Mouse (Mus musculus): ENCODE results near the gene Glmp.
"Not testable (repeated sequence)": the region's sequence is repeated elsewhere in the genome, so short reads cannot be mapped to it uniquely, and the experiment has no call there.

The Glmp gene

DNA sequence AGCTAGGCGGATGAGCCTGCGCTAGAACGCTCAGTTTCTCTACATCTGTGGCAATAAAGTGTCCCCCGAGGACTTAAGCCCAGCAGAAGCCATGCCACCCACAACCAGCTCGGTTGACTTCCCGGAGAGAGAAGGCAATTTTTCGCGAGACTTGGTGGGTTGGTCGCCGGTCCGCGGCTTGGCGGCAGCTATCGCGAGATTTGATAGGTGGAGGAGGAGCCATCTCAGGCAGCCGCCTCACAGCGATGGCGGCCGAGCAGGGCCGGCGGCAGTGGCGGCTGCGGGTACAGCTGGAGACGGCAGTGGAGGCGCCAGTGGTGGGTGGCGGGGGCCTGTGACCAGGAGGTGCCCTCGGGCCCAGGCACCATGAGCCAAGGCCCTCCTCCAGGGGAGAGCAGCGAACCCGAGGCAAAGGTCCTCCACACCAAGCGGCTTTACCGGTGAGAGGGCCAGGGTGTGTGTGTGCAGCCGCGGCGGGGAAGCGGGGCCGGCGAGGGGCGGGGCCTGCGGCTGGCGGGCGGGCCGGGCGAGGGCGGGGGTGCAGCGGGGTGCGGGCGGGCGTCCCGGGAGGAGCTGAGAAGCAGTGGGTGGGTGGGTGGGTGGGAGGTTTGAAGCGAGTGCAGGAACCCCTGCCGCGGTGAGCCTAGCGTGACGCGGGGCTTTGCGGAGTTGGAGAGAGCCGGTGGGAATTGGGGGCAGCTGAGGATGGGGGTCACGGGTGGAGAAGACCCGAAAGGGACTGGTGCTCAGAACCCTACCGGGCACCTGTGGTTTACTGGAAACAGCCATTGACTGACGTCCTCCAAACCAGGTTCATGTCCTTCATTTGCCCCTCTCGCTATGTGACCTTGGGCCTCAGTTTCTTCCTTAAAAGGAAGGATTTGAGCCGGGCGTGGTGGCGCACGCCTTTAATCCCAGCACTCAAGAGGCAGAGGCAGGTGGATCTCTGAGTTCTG is 11.5 kb downstream of the Glmp start, which contains the start of the genes Tmem79 and Smg5:
Tmem79 (minus strand) TSS at position 91 of the 956 bp plus-strand sequence.
Smg5 (plus strand) TSS at position 203 of the 956 bp plus-strand sequence.
- DNase-seq = peak; percentile 97

DNA sequence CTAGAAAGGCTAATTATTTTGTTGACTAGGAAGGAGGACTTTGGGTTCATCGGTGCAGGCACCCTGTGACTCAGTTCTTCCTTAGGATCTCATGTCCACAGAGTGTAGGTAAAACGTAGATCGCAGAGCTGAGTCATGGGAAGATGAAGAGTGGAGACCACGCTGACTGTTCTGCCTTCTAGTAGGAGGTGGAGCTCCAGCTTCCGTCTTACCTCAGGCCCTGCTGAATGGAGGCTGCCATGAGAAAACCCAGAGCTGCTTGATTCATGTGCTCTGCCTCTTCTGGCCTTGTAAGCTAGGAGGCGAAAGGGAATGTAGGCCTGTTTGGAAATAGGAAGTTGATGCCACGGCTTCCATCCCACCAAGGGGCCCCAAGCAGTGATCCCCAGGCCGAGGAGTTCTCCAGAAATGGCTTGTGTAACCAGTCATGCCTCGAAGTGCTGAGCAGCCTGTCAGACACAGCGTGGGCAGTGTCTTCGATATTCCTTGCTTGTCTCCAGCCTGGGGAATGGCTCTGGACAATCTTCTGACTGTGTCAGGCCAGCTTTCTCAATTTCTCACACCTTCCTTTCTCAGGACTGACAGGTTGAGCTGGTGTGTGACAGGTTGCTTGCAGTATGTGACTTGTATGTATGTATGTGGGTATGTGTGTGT is 12.7 kb downstream of the Glmp start:
- peak in 1 of 2 experiments; percentile 37 for DNase-seq

DNA sequence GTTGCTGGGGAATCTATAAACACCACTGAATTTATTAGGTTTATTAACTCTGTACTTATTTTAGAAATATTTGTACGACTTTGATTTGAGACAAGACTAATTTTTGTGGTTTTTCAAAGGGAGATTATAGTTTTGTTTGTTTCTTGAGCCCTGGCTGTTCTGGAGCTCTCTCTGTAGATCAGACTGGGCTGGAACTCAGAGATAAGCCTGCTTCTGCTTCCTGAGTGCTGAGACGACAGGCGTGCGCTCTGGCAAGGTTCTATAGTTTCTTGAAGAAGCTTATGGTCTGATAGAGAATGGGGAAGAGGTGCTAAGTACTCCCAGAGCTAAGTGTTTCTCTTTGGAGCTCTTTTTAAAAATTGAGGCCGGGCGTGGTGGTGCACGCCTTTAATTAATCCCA is 13.5 kb downstream of the Glmp start:
- no peak for DNase-seq

DNA sequence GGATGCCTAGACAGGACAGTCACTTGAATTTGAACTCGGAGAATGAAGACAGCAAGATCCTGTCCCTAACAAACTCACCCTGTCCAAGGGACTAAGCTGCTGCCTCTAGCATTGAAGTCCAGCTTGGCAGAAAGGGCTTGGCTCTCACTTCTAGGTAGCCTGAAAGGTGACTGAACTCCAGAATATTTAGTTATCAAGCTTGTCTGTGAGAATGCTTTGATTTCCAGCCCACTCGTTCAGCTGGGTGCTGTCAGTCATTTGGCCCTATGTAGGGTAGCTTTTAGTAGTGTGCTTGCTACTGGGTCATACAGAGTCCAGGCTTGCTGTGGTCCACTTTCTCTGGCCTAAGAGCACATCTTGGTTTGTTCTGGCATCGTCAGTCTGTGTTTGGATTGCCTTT is 14.2 kb downstream of the Glmp start:
- no peak for DNase-seq

DNA sequence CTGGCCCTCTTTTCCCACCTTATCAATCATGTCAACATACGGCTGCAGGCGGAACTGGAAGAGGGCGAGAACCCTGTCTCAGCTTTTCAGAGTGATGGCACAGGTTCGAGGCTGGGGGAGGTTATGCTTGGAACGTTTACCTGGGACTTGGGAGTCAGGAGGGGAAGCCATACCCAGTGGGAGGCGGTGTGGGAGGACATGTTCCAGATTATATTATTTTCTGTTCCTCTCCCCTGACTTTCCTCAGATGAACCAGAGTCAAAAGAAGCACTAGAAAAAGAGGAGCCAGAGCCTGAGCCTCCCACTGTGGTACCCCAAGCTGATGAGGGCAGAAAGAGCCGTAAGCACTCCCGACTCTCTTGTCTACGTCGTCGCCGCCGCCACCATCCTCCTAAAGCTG is 25.9 kb downstream of the Glmp start:
- DNase-seq = no peak

DNA sequence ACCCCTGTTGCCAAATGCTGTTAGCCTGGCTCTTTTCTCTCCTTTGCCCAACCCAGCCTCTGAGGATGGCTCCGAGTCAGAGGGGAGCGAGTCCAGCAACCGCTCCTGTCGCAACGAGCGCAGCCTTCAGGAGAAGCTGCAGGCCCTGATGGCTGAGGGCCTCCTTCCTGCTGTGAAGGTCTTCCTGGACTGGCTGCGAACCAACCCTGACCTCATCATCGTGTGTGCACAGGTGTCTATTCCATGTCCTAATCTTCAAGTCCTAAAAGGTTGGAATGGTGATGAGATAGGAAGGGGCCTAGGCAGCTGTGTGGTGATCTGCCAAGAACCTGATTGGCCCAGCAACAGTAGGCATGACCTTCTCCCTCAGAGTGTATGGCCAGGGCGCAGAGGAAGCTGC is 28.1 kb downstream of the Glmp start:
- peak in 1 of 2 experiments; percentile 40 for DNase-seq

DNA sequence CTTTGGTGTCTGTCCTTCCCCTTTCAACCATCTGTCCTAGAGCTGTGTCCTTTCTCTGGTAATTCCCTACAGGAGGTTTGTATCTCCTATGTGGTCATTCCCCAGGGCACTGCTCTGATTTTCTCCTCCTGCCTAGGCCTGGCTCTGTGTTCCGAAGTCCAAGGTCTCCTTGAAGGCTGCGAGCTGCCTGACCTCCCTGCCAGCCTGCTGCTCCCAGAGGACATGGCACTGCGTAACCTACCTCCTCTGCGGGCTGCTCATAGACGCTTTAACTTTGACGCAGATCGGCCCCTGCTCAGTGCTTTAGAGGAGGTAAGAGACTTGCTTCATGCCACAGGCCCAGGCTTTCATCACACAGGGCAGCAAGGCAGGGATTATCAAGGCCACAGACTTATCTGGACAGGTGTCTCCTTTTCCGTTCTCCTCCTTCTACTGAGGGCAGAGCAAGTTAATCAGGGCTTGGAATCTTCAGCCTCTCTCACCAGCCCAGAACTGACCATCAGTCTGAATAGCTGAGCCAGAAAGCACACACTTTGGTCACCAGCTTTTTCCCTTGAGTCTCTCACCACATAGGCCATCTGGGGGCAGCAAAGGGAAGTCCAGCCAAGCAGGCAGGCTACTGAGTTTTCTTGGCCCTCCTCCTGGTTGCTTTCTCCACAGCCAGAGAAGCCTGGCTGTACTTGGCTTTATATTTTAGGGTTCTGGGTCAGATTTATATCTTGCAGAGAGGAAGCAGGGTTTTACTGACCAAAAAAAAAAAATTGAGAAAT is 29.8 kb downstream of the Glmp start:
- DNase-seq = peak; percentile 28 to 74

DNA sequence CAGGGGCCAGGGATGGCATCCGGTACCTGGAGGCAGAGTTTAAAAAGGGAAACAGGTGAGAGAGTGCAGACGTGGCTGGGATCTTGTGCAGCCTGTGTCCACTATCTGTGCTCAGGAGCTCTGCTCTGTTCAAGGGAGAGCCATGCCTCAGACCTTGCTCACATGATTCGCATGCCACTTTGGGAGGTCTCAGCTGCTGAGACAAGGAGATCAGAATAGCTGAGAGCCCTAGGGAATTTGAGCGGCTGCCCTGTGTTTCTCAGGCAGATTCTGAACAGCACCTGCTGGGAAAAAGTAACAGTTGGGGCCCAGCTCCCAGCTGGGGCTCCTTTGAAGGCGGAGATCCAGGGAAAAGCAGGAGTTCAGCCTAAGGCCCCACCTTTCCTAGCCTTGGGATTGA is 34.8 kb downstream of the Glmp start:
- no peak for DNase-seq

DNA sequence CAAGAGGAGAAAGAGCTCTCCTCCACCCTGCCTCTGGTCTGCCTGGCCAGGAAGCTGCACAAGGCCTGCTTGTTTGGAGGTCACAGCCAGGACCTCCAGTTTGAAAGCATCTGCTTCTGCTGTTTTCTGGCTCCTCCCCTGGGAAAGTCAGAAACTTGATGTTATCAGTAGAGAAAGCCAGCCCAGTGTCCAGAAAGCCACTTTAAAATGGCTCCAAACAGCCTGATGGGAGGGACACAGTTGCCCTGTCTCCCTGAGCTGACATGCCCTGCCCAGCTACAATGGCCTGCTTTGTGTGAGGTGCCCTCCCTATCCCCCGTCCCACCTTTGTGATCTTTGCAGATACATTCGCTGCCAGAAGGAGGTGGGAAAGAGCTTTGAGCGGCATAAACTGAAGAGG is 35.2 kb downstream of the Glmp start:
- DNase-seq = no peak

DNA sequence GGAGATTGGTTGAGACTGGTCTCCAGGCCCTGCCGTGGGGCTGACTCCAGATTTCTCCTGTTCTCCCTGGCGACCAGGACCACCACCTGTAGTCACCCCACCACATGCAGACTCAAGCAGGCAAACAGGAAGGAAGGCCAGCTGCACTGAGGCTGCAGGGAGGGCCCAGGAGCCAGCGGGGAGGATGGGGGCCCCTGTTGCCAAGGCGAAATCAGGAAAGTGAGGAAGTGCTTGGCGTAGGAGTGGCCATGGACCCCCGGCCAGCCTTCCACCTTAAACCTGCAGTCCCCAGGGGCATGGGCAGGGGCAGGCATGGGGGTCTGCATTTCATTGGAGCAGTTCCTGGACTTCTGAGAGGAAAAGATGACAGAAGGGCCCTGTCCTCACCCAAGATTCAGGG is 36.3 kb downstream of the Glmp start:
- no peak for DNase-seq

DNA sequence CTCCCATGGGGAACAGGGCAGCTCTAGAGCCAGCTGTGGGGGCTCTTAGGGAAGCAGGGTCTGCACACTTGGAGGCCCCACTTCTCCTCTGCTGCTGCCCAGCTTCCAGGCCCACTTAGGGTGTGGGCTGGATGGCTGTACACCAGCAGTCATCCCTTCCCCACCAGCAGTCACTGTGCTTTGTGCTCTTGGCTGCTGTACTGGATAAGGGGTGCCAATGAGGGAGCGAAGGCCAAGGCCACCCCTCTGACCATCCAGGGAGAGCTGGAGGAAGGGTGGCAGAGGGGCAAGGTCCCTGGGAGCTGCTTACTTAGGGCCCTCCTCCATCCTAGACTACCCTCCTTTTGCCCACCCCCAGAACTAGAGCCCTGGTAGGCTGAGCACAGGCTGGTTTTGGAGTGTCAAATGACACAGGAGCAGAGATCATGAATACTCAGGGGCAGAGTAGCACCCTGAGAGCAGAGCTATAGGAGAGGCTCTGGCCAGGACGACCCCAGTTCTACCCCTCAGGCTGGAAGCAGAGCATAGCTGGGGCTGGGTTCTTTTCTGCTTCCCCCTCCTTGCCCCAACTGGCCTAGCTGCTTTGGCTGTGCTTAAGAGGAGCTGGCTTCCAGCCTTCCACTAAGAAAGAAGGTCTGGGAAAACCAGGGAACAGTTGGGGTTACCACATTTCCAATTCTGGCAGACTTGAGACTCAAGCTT is 36.9 kb downstream of the Glmp start:
- DNase-seq = no peak

DNA sequence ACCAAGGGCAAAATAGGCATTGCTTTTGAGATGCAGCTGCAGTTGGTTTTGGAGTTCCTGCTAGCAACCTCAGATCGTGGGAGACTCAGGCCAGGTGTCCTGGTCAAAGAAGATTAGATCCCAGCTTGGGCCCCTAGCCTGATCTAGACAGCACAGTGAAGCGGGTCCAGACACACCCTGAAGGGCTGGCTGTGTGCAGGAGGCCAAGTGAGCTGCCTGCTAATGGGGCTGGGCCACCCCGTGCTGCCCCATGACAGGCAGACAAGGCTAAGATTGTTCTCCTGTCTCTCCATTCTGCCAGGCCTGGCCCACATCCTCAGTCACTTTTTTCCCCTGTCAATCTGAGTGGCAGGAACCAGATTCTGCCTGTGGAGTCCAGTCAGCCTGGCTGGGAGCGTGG is 38.9 kb downstream of the Glmp start:
- no peak for DNase-seq

DNA sequence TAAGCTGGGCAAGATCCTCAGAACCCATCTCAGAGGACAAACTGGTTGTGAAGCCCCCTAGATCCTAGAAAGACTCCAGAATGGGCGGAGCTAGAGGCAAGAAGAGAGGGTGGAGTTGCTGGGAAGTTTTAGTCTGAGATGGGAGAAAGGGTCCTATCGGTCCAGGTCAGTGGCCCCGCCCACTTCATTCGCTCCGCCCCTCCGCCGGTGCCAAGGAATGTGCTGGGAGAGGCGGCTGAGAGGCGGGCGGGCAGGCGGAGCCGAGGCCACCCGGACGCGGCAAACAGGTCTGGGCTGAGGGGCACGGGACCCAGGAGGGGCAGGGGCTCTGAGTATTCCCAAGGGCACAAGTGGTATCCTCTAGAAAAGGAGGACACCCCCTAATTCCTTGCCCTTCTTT is 39.5 kb downstream of the Glmp start, which contains the start of gene Paqr6:
Paqr6 (plus strand) TSS at position 248 of the 400 bp plus-strand sequence.
- peak; percentile 79 to 84 for DNase-seq

DNA sequence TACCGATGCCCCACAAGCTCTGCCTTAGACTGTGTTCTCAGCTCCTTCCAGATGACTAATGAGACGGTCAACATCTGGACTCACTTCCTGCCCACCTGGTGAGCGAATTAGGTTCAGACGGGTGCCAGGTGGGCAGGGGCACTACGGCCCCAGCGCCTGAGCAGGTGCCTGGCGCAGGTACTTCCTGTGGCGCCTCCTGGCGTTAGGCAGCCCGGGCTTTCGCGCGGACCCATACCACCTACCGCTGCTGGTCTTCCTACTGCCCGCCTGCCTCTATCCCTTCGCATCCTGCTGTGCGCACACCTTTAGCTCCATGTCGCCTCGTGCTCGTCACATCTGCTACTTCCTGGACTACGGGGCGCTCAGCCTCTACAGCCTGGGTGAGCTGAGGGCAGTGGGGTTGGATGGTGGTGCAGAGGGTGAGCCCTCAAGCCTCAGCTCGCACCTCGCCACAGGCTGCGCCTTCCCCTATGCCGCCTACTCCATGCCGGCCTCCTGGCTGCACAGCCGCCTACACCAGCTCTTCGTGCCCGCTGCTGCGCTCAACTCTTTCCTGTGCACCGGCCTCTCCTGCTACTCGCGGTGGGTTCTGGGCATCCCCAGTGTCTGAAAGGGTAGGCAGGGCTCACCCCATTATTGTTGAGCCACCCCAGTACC is 41.0 kb downstream of the Glmp start:
- peak in 1 of 2 experiments; percentile 40 for DNase-seq

DNA sequence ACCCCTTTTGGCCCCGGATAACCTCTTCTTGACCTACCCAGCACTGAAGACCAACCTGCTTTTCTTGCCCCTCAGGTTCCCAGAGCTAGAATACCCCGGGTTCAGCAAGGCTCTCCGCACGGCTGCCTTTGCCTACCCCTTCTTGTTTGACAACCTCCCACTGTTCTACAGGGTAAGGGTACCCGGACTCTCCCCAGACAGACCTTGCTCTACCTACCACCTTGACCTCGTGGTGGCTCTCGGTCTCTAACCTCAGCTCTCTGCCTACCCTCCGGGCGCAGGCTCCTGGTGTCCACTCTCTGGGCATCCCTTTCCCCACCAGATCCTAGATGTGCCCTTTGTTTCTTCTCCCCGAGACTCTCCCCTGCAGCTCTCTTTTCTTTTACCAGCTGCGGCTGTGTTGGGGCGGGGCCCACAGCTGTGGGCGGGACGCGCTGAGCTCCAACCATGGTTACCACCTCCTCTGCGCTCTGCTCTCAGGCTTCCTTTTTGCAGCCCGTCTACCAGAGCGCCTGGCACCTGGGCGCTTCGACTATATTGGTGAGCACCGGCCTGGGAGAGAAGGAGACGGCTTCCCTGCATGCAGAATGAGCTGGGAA is 42.1 kb downstream of the Glmp start:
- peak; percentile 37 to 64 for DNase-seq

DNA sequence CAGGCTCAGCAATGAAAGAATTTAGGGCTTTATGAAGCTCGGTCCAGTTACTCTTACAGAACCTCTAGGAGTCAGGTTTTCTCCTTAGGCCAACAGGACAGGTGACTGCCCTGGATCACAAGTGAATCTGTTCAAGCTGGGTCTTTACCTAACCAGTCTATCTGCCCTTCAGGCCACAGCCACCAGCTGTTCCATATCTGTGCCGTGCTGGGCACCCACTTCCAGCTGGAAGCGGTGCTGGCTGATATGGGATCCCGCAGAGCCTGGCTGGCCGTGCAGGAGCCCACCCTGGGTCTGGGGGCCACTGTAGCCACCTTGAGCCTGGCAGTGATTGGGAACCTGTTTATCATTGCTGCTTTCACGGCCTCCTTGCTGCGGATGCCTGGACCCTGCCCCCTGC is 42.7 kb downstream of the Glmp start:
- DNase-seq = not testable (repeated sequence)

DNA sequence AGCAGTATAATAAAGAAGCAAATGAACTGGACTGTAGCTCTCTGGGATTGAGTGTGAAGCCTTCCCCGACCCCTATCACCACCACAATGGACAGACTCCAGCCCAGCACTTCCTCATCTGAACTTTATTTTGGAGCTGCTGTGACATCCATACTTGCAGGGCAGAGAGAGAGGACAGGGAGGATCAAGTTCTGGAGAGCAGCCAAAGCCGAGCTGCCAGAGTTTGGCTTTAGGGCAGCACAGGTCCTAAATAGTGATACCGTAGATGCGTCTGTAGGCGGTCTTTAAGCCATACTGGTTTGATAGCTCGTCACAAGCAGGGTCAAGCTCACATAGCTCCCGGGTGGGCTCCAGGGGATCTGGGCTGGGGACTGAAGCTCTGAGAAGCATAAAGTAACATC is 43.7 kb downstream of the Glmp start:
- DNase-seq = not testable (repeated sequence)

DNA sequence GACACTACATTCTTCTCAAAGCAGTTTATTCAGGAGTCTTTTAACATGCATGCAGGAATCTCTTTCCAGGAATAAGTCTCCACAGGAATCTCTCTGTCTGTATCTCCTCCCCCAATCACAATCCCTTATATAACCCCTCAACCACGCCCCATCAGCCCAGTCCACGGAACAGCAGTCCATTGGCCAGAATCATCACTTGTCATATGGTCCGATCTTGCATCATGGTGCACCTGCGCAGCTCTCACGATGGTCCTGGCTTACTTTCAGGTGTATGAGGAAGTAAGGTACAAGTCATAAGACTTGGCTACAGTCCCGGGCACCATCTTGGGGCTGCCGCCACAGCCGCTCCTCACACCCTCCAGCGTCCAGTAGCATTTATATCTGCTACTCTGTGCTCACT is 47.8 kb downstream of the Glmp start, which contains the start of gene Bglap3:
Bglap3 (minus strand) TSS at position 101 of the 400 bp plus-strand sequence.
- not testable (repeated sequence) for DNase-seq

DNA sequence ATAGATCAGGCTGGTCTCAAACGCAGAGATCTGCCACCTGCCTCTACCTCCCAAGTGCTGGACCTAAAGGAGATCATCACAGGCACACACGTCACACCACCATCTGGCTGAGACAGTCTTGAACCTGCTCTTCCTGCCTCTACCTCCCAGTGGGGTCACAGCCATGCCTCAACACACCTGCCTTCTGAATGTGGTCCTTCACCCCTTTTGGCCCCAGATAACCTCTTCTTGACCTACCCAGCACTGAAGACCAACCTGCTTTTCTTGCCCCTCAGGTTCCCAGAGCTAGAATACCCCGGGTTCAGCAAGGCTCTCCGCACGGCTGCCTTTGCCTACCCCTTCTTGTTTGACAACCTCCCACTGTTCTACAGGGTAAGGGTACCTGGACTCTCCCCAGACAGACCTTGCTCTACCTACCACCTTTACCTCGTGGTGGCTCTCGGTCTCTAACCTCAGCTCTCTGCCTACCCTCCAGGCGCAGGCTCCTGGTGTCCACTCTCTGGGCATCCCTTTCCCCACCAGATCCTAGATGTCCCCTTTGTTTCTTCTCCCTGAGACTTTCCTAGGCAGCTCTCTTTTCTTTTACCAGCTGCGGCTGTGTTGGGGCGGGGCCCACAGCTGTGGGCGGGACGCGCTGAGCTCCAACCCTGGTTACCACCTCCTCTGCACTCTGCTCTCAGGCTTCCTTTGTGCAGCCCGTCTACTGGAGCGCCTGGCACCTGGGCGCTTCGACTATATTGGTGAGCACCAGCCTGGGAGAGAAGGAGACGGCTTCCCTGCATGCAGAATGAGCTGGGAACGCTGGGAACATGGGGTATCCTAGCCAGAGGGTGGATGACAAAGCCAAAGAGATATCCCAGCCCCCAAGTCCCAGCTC is 51.2 kb downstream of the Glmp start:
- peak; percentile 37 to 53 for DNase-seq

DNA sequence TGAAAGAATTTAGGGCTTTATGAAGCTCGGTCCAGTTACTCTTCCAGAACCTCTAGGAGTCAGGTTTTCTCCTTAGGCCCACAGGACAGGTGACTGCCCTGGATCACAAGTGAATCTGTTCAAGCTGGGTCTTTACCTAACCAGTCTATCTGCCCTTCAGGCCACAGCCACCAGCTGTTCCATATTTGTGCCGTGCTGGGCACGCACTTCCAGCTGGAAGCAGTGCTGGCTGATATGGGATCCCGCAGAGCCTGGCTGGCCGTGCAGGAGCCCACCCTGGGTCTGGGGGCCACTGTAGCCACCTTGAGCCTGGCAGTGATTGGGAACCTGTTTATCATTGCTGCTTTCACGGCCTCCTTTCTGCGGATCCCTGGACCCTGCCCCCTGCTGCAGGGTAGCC is 51.8 kb downstream of the Glmp start:
- DNase-seq = not testable (repeated sequence)
